Mouse (Mus musculus) cerebellum, adult 18-20 months (tissue): ENCODE results near the gene Lrba.

Experiments used
- DNase-seq, 2 experiments: peaks; one replicate each; pipeline ENCODE4 v3.0.0; 2021

The Lrba gene

DNA sequence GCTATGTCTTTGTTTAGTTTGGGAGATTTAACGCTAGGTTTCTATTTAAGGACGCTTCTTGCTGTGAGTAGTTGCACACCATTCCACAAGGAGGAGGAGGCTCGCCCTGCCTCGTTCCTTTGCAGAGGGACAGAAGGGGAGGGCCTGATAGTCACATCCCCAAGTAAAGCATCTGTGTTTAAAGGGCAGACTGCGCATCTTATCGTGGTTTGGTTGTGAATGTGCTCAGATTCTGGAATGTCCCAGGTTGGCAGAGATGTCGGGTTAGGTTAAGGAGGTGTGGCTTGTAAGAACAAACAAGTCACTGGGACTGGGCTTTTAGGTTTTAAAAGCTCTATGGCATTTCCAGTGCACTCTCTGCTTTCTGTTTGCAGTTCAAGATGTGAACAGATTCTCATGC is 464.8 kb downstream of the Lrba start:
- peak; percentile 12 to 16 for DNase-seq

- DNase-seq: no peak
These were observed 468.3 kb downstream of the Lrba start for GRCm38 (mm10) chr3:86692779-86693178.

GRCm38 (mm10) chr3:86693553-86693952 is 469.1 kb downstream of the Lrba start:
- no peak for DNase-seq

DNA sequence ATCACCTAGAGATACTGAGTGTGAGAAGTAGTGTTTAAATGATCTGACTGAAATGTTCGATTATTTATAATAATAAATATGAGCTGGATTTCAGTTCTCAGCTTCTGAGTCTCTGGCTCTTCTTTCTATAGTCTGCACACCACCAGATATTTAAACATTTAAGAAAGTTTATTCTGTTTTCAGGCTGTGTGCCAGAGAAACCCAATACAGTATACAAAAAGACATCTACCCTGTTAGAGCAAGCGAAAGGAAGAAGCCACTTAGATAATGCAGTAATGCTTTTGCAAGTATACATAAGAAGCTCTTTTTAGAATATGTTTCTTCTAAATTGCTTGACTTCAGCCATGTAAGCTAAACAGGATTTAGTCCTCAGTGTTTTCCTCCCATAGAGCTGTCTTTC is 474.5 kb downstream of the Lrba start:
- DNase-seq: no peak

DNA sequence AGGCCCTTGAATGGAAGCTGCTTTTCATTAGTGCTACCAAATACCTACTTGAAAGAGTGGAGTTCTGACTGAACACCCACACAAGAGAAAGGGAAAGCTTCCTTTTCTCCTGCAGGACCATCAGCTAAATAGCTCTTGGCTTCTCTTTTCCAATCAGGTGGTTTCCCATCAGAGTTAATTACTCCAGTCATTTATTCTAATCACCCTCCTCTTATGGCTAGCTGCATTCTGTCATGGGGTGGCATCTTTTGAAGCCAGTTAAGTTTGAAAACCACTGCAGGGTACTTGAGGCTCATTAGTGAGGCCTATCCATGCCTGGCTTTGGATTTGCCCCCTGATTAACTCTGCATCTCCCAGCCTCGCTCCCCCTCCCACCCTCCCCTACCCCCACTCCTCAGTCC is 476.7 kb downstream of the Lrba start:
- DNase-seq: no peak

DNA sequence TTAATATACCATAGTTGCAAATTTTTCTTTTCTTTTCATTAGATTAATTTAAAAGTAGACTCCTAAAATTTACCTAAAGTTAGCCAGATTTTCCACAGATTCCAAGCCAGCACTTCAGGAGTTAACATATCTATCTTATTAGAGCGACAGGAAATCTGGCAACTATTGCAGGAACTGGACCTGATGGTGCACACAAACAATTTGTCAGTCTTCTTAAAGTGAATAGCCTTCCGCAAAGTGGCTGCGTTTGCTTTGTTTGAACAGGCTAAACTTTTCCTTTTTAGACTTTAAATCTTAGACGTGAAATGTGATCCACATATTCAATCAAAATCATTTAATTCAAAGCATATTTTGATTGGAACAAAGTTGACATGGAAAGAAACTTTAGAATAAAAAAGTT is 485.0 kb downstream of the Lrba start:
- DNase-seq: no peak

GRCm38 (mm10) chr3:86711530-86711929 is 487.1 kb downstream of the Lrba start:
- no peak for DNase-seq

DNA sequence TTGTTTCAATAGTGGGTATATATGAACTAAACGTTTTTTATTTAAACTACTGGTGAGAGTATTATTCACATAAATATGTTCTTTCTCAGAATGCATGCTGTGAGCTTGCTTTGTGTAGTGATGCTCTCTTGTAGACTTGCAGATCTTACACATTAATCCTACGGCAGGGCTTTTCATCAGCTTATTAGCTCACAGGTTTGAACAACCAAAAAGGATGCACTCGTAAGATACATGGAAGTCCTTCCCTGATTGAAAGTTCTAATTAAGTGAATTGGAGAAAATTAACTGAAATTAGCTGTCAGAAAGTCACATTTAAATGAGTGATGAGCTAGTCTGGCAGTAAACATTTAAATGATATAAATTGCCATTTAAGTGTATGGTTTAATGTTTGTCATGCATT is 488.3 kb downstream of the Lrba start:
- DNase-seq: no peak

- no peak for DNase-seq
These were observed 490.0 kb downstream of the Lrba start for GRCm38 (mm10) chr3:86714446-86714845.

GRCm38 (mm10) chr3:86723415-86724298 is 499.2 kb downstream of the Lrba start:
- no peak for DNase-seq

DNA sequence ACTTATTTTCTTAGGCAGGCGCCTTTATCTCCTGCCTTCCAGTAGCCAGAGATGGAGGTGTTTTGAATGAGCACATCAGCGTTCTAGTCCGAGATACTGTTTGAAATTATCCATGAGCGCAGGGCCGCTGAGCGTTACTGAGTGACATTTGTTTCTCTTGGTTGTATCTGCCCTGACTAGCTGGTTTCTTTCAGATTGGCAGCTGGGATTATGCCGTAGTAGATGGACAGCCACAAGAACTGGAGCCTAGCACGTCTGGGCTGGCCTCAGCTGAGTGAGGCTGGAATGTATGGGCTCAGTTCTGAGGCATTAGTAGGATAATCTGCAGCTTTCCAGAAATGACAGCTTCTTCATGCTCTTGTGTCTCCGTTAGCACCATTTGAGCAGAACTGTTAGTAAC is 500.6 kb downstream of the Lrba start:
- DNase-seq: no peak

DNA sequence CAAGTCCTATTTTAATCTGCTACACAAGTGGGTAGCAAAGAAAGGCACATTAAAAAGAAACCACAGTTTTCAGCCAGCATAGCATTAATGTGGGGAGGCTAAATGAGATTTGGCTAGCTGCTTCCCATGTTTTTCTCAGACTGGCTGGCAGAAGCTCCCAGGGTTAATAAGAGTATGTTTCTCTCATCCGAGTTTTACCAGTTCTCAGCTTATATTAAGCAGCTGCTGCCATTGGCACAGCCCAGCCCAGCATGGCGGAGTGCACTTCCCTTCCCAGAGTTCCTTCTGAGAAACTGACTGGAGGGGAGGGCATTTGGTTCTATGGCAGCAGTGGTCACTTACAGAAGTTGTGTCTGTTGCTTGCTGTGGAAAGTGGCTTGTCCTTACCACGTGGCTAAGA is 514.4 kb downstream of the Lrba start:
- DNase-seq: no peak

GRCm38 (mm10) chr3:86739745-86740144 is 515.3 kb downstream of the Lrba start:
- no peak for DNase-seq

DNA sequence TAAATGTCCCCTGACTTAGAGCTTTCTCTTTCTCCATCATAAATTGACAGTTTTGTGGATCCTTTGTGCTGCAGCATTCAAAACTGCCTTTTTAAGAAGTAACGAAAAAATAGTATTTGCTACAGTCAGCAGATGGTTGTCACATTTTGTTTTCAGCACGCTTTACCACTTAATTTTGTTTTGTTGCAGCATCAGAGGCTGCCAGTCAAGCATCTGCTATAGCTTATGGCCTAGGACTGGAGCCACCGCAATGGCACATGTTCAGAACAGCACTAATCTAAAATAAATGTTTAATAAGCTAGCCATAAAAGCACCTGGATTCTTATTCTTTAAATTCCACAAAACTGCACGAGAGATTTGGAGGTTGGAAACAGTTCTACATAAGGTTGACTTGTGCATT is 520.9 kb downstream of the Lrba start:
- DNase-seq: peak in 1 of 2 experiments; percentile 21

DNA sequence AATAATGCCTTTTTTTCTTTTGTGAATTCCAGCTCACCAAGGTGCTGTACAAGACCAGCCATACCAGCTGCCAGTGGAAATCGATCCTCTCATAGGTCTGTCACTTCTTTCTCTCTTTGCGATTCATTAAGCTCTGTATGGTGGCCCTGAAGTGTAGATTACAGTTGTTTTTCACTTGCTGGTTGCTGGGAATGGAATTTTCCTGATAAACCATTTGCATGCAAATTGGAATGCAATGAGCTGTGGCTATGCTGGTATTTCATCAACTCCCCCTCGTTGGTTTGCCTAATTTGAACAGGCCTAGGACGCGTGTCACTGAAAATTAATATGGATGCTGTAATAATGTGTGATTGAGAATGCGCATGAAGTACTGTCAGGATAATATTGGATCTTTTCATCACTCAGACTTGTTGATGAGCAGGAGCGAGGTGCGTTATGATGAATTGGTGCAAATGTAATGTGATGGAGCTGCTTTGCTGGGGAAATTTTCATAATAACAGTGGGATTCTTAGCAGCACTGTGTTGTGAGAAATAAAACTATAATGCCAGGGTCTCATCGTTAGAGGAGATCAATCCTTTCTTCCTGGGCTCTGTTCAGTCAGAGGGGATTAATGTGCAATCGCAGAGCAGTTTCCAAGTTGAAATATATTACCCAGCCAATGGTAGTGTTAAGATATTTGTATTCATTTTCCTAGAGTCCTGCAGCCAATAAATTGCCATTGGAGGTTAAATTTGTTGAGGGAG is 521.5 kb downstream of the Lrba start:
- no peak for DNase-seq

GRCm38 (mm10) chr3:86750652-86751051 is 526.2 kb downstream of the Lrba start:
- no peak for DNase-seq

DNA sequence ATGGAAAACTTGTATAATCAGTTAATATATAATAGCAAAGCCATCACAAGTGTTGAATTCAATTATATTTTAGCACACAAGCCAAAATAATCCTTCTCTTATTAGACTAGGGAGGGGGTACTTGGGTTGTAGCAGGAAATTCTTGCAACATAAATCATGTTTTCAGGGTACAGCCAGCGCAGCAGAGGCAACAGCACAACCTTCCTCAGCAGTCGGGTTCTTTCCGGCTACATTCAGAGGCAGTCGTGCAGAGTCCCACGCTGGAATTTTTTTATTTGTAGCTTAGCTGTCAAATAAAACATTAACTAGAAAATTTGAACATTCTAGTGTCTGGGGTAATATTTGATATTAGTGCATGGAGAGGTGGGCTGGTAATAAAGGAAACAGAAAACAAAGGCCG is 529.7 kb downstream of the Lrba start:
- DNase-seq: no peak

DNA sequence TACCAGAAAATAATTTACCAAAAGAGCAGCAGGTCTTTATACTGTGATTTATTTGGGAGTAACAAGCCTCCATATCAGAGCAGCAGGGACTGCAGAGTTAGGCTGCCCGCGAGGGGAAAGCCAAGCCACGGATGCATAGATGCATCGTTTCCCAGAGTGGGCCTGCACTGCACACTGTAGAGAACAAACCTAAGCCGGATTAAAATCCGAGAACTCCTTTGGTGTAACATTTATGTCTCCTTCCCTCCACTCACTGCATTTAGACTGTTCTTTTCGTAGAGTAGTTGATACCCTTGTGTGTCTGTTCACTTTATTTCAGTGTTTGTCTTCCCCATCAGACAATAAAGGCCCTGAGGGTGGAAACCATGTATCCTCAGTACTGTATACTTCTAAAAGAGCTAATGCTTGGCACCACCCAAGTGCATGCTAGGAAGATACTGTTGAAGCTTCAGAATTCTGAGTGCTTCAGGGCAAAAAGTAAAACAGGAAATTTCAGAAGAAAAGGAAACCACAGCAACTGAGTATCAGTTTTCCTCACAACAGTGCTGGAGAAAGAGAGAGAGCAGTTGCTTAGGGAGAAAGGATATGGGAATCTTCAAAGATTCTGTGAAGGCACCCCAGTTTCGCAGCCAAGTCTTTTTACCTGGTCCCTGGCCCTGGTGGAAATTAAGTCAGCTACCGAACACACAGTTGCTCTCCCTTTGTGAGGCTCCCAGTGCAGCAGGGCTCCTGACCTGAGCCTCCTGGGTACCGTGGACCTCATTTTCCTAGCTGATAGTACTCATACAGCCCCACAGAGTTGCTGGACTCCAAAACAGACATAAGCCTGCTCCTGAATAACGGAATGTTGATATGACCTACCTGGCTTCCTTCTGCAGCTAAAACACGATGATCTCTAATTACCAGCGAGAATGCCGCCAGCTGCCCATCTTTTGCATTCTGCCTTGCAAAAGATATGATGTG is 530.4 kb downstream of the Lrba start:
- DNase-seq: no peak

GRCm38 (mm10) chr3:86756548-86756947 is 532.1 kb downstream of the Lrba start:
- DNase-seq: no peak

DNA sequence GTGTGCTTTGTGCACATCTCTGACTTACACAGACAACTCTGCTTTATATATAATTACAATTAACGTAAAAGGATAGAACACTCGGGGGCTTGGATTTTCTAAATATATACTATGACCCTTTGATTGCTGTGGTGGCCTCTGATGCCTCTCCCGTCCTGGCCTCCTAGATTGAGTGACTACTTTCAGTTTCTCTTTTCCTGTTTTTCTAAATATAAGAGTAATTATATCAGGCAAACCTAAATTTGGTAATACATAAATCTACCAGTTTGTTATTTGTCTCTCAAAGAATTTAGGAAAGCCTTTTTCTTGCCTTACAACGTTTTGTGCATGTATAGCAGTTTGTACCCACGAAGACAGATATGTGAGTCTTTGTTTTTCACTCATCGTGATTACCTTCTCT is 534.2 kb downstream of the Lrba start:
- DNase-seq: no peak

DNA sequence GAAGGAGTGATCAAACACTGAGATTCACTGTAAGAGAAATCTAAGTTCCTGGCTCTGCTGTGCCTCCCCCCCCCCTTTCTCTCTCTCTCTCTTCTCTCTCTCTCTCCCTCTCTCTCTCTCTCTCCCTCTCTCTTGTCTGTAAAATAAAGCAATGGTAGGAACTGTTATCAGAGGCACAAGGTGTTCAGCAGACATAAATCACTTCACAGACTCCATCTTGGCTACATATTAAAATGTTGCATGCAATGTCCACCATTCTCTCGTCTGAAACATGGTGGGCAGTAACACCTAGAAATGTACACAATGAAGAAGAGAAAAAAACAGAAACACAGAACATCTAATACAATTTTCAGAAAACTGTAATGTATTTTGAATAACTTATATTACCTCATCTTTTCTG is 534.9 kb downstream of the Lrba start:
- DNase-seq: no peak

DNA sequence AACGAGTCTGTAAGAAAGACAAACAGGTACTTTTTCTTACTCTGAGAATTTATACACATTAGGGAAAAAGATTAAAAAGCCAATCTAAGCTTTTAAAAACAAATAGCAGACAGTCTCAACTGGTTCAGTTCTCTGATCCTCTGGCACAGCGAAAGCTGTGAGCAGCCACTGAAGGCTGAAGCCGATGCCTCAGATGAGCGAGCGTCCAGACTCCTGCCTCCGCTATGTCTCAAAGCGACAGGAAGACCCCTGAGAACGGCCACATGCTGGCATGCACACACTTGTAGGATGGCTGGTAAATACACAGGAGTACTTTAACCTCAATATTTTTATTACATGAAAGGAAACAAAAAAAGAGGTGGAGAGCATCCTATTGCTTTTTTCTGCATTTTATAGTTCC is 535.4 kb downstream of the Lrba start:
- DNase-seq: no peak

GRCm38 (mm10) chr3:86760474-86760873 is 536.0 kb downstream of the Lrba start:
- no peak for DNase-seq
